Mouse (Mus musculus) MEL (cell line): Measurements from ENCODE around the gene Zfp868. TPM values are rescaled to one million over a fixed set of nuclear protein-coding genes. Genes with fewer than 3 reads are reported as not detected.
"Not testable (repeated sequence)": the region's sequence is repeated elsewhere in the genome, so short reads cannot be mapped to it uniquely, and the experiment has no call there.

Experiments used
- DNase-seq: peaks from one replicate; pipeline ENCODE4 v3.0.0; 2011; ENCODE audit warnings: low read depth, low spot score
- H3K27ac ChIP-seq: 2 replicates; pipeline ENCODE4 v1.5.1; 2012; ENCODE audit warnings: low read depth, mild to moderate bottlenecking, control low read depth, low read length, moderate library complexity; ENCODE audit not compliant: control insufficient read depth
- H3K27me3 ChIP-seq, 2 experiments: fragments of 150-350 bp in 1 of 2; sonication (generic) in 1 of 2; 2 replicates each; pipeline ENCODE4 v1.6.1; 2012; ENCODE audit warnings: low read length in 2 of 2, mild to moderate bottlenecking in 2 of 2, improper control_type of control experiment in 1 of 2, moderate library complexity in 1 of 2; ENCODE audit not compliant: insufficient read depth in 2 of 2, control insufficient read depth in 1 of 2
- H3K36me3 ChIP-seq, 2 experiments: 2 replicates each; pipeline ENCODE4 v1.6.1; 2012 to 2014; ENCODE audit warnings: low read length in 2 of 2, improper control_type of control experiment in 1 of 2, inconsistent platforms in 1 of 2, mild to moderate bottlenecking in 1 of 2; ENCODE audit not compliant: insufficient read depth in 2 of 2, control insufficient read depth in 1 of 2
- H3K4me1 ChIP-seq, 2 experiments: fragments of 150-350 bp in 1 of 2; sonication (generic) in 1 of 2; 2 replicates each; pipeline ENCODE4 v1.6.1; 2012; ENCODE audit warnings: low read length in 2 of 2, improper control_type of control experiment in 1 of 2, mild to moderate bottlenecking in 1 of 2; ENCODE audit not compliant: insufficient read depth in 2 of 2, control insufficient read depth in 1 of 2
- H3K4me3 ChIP-seq, 2 experiments: fragments of 150-350 bp in 1 of 2; sonication (generic) in 1 of 2; 2 replicates each; pipeline ENCODE4 v1.5.1; 2012; ENCODE audit warnings: low read depth in 2 of 2, low read length in 2 of 2, mild to moderate bottlenecking in 2 of 2, moderate library complexity in 2 of 2, control low read depth in 1 of 2, improper control_type of control experiment in 1 of 2; ENCODE audit not compliant: control insufficient read depth in 1 of 2, insufficient read depth in 1 of 2
- H3K79me2 ChIP-seq: 2 replicates; pipeline ENCODE4 v1.6.1; 2012; ENCODE audit warnings: mild to moderate bottlenecking, low read length, moderate library complexity; ENCODE audit not compliant: control insufficient read depth, poor library complexity, insufficient read depth
- H3K9ac ChIP-seq: 2 replicates; pipeline ENCODE4 v1.6.1; 2012; ENCODE audit warnings: low read depth, mild to moderate bottlenecking, control low read depth, low read length, moderate library complexity; ENCODE audit not compliant: control insufficient read depth, poor library complexity, severe bottlenecking
- H3K9me3 ChIP-seq: fragments of 150-350 bp; sonication (generic); replicated peaks from 2 replicates; pipeline ENCODE4 v1.6.1; 2012; ENCODE audit warnings: mild to moderate bottlenecking, low read length, improper control_type of control experiment, moderate library complexity; ENCODE audit not compliant: insufficient read depth
- BHLHE40 ChIP-seq: IDR thresholded peaks from 2 replicates; pipeline ENCODE4 v1.6.1; 2012; ENCODE audit warnings: low read depth, mild to moderate bottlenecking, inconsistent platforms, low read length, improper control_type of control experiment, borderline replicate concordance
- CHD2 ChIP-seq: IDR thresholded peaks from 2 replicates; pipeline ENCODE4 v1.6.1; 2011; ENCODE audit warnings: low read length, improper control_type of control experiment
- CTCF ChIP-seq, 3 experiments: IDR thresholded peaks in 2 of 3; conservative IDR thresholded peaks in 1 of 3; 2 replicates each; pipeline ENCODE4 v1.5.1; 2011 to 2012; ENCODE audit warnings: low read length in 3 of 3, low read depth in 2 of 3, mild to moderate bottlenecking in 2 of 3, improper control_type of control experiment in 1 of 3, inconsistent platforms in 1 of 3, mixed read lengths in 1 of 3, moderate library complexity in 1 of 3; ENCODE audit not compliant: control insufficient read depth in 1 of 3, insufficient read depth in 1 of 3, poor library complexity in 1 of 3, severe bottlenecking in 1 of 3
- EP300 ChIP-seq, 2 experiments: IDR thresholded peaks; 2 replicates each; pipeline ENCODE4 v1.6.1; 2011; ENCODE audit warnings: improper control_type of control experiment in 2 of 2, low read length in 2 of 2, low read depth in 1 of 2, mild to moderate bottlenecking in 1 of 2
- GATA1 ChIP-seq: IDR thresholded peaks from 2 replicates; pipeline ENCODE4 v1.6.1; 2011; ENCODE audit warnings: low read depth, low read length, improper control_type of control experiment
- HCFC1 ChIP-seq: IDR thresholded peaks from 2 replicates; pipeline ENCODE4 v1.6.1; 2012; ENCODE audit warnings: low read depth, mild to moderate bottlenecking, inconsistent platforms, low read length, improper control_type of control experiment, moderate library complexity
- JUND ChIP-seq: IDR thresholded peaks from 2 replicates; pipeline ENCODE4 v1.6.1; 2011; ENCODE audit warnings: low read depth, mild to moderate bottlenecking, improper control_type of control experiment, low read length
- KAT2A ChIP-seq: conservative IDR thresholded peaks from 2 replicates; pipeline ENCODE4 v1.6.1; 2012; ENCODE audit warnings: low read depth, low read length, improper control_type of control experiment, inconsistent platforms
- MAFK ChIP-seq: IDR thresholded peaks from 2 replicates; pipeline ENCODE4 v1.6.1; 2011; ENCODE audit warnings: low read depth, mild to moderate bottlenecking, low read length, improper control_type of control experiment, borderline replicate concordance
- MAX ChIP-seq: IDR thresholded peaks from 2 replicates; pipeline ENCODE4 v1.6.1; 2011; ENCODE audit warnings: low read length, improper control_type of control experiment
- MAZ ChIP-seq: IDR thresholded peaks from 2 replicates; pipeline ENCODE4 v1.6.1; 2012; ENCODE audit warnings: low read depth, mild to moderate bottlenecking, inconsistent platforms, low read length, improper control_type of control experiment
- MEF2A ChIP-seq: IDR thresholded peaks from 2 replicates; pipeline ENCODE4 v1.6.1; 2014; ENCODE audit warnings: low read depth, mild to moderate bottlenecking, inconsistent platforms, low read length, improper control_type of control experiment; ENCODE audit not compliant: poor library complexity, insufficient replicate concordance, severe bottlenecking; ENCODE audit errors: extremely low read depth
- MYB ChIP-seq: IDR thresholded peaks from 2 replicates; pipeline ENCODE4 v1.6.1; 2011; ENCODE audit warnings: mild to moderate bottlenecking, low read depth, low read length, improper control_type of control experiment
- MYC ChIP-seq: IDR thresholded peaks from 2 replicates; pipeline ENCODE4 v1.6.1; 2011; ENCODE audit warnings: low read depth, mild to moderate bottlenecking, low read length, improper control_type of control experiment, moderate library complexity
- NRF1 ChIP-seq: IDR thresholded peaks from 2 replicates; pipeline ENCODE4 v1.6.1; 2014; ENCODE audit warnings: low read depth, mild to moderate bottlenecking, inconsistent platforms, low read length, improper control_type of control experiment, moderate library complexity; ENCODE audit not compliant: poor library complexity, insufficient read depth, severe bottlenecking
- POLR2A ChIP-seq, 2 experiments: IDR thresholded peaks; 2 replicates each; pipeline ENCODE4 v1.6.1; 2011 to 2012; ENCODE audit warnings: low read length in 2 of 2, mild to moderate bottlenecking in 2 of 2, control low read depth in 1 of 2, improper control_type of control experiment in 1 of 2, low read depth in 1 of 2, moderate library complexity in 1 of 2; ENCODE audit not compliant: control insufficient read depth in 1 of 2, insufficient read depth in 1 of 2, poor library complexity in 1 of 2
- POLR2AphosphoS5 ChIP-seq: IDR thresholded peaks from 2 replicates; pipeline ENCODE4 v1.6.1; 2012; ENCODE audit warnings: low read depth, borderline replicate concordance, mild to moderate bottlenecking, inconsistent platforms, low read length, moderate library complexity, mixed read lengths
- RAD21 ChIP-seq: IDR thresholded peaks from 2 replicates; pipeline ENCODE4 v1.6.1; 2011; ENCODE audit warnings: mild to moderate bottlenecking, low read depth, low read length, improper control_type of control experiment
- SIN3A ChIP-seq: IDR thresholded peaks from 2 replicates; pipeline ENCODE4 v1.6.1; 2012; ENCODE audit warnings: low read length, improper control_type of control experiment, inconsistent platforms
- TAL1 ChIP-seq: IDR thresholded peaks from 2 replicates; pipeline ENCODE4 v1.6.1; 2012; ENCODE audit warnings: mild to moderate bottlenecking, inconsistent platforms, low read length, moderate library complexity, mixed read lengths
- TCF12 ChIP-seq: IDR thresholded peaks from 2 replicates; pipeline ENCODE4 v1.6.1; 2014; ENCODE audit warnings: low read depth, mild to moderate bottlenecking, inconsistent platforms, low read length, improper control_type of control experiment, moderate library complexity
- USF2 ChIP-seq, 2 experiments: IDR thresholded peaks; 2 replicates each; pipeline ENCODE4 v1.6.1; 2011 to 2012; ENCODE audit warnings: improper control_type of control experiment in 2 of 2, low read length in 2 of 2, borderline replicate concordance in 1 of 2, inconsistent platforms in 1 of 2, low read depth in 1 of 2, mild to moderate bottlenecking in 1 of 2; ENCODE audit not compliant: insufficient read depth in 1 of 2
- ZC3H11A ChIP-seq: IDR thresholded peaks from 2 replicates; pipeline ENCODE4 v1.6.1; 2012; ENCODE audit warnings: low read depth, mild to moderate bottlenecking, inconsistent platforms, low read length, improper control_type of control experiment
- ZMIZ1 ChIP-seq: IDR thresholded peaks from 2 replicates; pipeline ENCODE4 v1.6.1; 2012; ENCODE audit warnings: low read depth, mild to moderate bottlenecking, inconsistent platforms, low read length, improper control_type of control experiment, moderate library complexity
- polyA plus RNA-seq, 2 experiments: library from polyadenylated mRNA; stranded (reverse) in 1 of 2; unstranded in 1 of 2; fragments of >175 nt in 1 of 2; fragments of >200 nt in 1 of 2; gene quantifications; 2 replicates each; pipeline versions ENCODE4 v1.2.1 to v1.2.4; 2012; ENCODE audit warnings: low replicate concordance in 2 of 2, low read depth in 1 of 2; ENCODE audit not compliant: insufficient read length in 2 of 2, insufficient read depth in 1 of 2, missing spikeins in 1 of 2
- total RNA-seq: library from RNA; depleted of rRNA; stranded (reverse); fragments of 300-350 nt; gene quantifications from 2 replicates; pipeline ENCODE4 v1.2.3, GENCODE M21; 2012

The Zfp868 gene
- total and polyA plus RNA-seq, 3 experiments, result 11.3 to 12.7 TPM; not detected in 1

GRCm38 (mm10) chr8:69625095-69625789 is at the start of gene Zfp868 (continued):
- TF ChIP-seq JUND (no peak), EP300 (IDR thresholded peaks at IDR 0.05; ENCODE audit: low read depth in 1 of 2, low read length in 2 of 2) (no peak), CHD2 (peak; percentile 13; the same call in 1 of the 2 replicates), BHLHE40 (no peak)

- H3K4me3 ChIP-seq, H3K79me2 ChIP-seq, H3K9ac ChIP-seq, H3K4me1 ChIP-seq, H3K36me3 ChIP-seq, DNase-seq, H3K27ac ChIP-seq, H3K27me3 ChIP-seq, H3K9me3 ChIP-seq: not testable (repeated sequence)
These were observed 39.7 kb upstream of the Zfp868 start for GRCm38 (mm10) chr8:69665051-69665450.

GRCm38 (mm10) chr8:69661294-69661693 is 35.9 kb upstream of the Zfp868 start:
- H3K27ac ChIP-seq, result no peak overlapping the region

GRCm38 (mm10) chr8:69654358-69654981 is 29.1 kb upstream of the Zfp868 start, which contains the start of gene Zfp964:
TSS of gene Zfp964 (plus strand) at chr8:69654479.
- peaks cover 0 to 2% of the 10 kb centered on the region in 2 experiments; a peak in 1 of 4 replicates for H3K4me1 ChIP-seq
- no peaks in the 10 kb centered on the region; the same call in 1 of the 2 replicates for H3K79me2 ChIP-seq
- H3K9ac ChIP-seq, result peak within 1 kb of the TSS; percentile 76
- H3K36me3 ChIP-seq, result 0 out of 4 replicates have a peak, but pooled peaks cover 0 to 2% of the 10 kb centered on the region in 2 experiments
- peak within 1 kb of the TSS; percentile 70 to 92 for H3K4me3 ChIP-seq
- H3K9me3 ChIP-seq, result no peaks in the 10 kb centered on the region
- DNase-seq, result peak; percentile 93
- no peak within 1 kb of the TSS for H3K27ac ChIP-seq
- peaks cover 0 to 1% of the 10 kb centered on the region in 2 experiments; a peak in 2 of 4 replicates for H3K27me3 ChIP-seq
- TF ChIP-seq GATA1 (no peak), BHLHE40 (no peak), CTCF (IDR thresholded peaks at IDR 0.05 in 2 of 3, conservative IDR thresholded peaks at IDR 0.05 in 1 of 3; ENCODE audit: control insufficient read depth in 1 of 3, insufficient read depth in 1 of 3, low read depth in 2 of 3, low read length in 3 of 3, poor library complexity in 1 of 3, severe bottlenecking in 1 of 3) (no peak), MYB (no peak), MAZ (no peak), CHD2 (no peak), MYC (no peak), RAD21 (no peak), ZC3H11A (no peak), TAL1 (no peak), HCFC1 (peak; percentile 45; the same call in 1 of the 2 replicates), KAT2A (no peak), POLR2A (IDR thresholded peaks at IDR 0.05; ENCODE audit: control insufficient read depth in 1 of 2, insufficient read depth in 1 of 2, low read depth in 1 of 2, low read length in 2 of 2, poor library complexity in 1 of 2) (peak; percentile 47 to 61; a peak in 2 of 4 replicates), MAFK (no peak), EP300 (IDR thresholded peaks at IDR 0.05; ENCODE audit: low read depth in 1 of 2, low read length in 2 of 2) (no peak), POLR2AphosphoS5 (no peak), ZMIZ1 (no peak)

More at GRCm38 (mm10) chr8:69661294-69661693, 35.9 kb upstream of the Zfp868 start:
- Histone ChIP-seq H3K4me3 (no peak overlapping the region), H3K4me1 (no peaks in the 10 kb centered on the region), H3K79me2 (no peaks in the 10 kb centered on the region), H3K9me3 (no peaks in the 10 kb centered on the region; the same call in 1 of the 2 replicates), H3K27me3 (no peaks in the 10 kb centered on the region), H3K9ac (no peak overlapping the region), H3K36me3 (no peaks in the 10 kb centered on the region)
- TF ChIP-seq MAX (no peak), SIN3A (no peak), KAT2A (no peak), USF2 (IDR thresholded peaks at IDR 0.05; ENCODE audit: borderline replicate concordance in 1 of 2, insufficient read depth in 1 of 2, low read depth in 1 of 2, low read length in 2 of 2) (no peak), TCF12 (no peak), MYC (no peak), MEF2A (no peak), NRF1 (no peak)
- no peak for DNase-seq
